Mouse (Mus musculus): ENCODE measurements around the gene BC052040. TPM values are rescaled to one million over a fixed set of nuclear protein-coding genes. Genes with fewer than 3 reads are reported as not detected.

Gene BC052040
- polyA plus RNA-seq, 1 experiment = 4.5 TPM

DNA sequence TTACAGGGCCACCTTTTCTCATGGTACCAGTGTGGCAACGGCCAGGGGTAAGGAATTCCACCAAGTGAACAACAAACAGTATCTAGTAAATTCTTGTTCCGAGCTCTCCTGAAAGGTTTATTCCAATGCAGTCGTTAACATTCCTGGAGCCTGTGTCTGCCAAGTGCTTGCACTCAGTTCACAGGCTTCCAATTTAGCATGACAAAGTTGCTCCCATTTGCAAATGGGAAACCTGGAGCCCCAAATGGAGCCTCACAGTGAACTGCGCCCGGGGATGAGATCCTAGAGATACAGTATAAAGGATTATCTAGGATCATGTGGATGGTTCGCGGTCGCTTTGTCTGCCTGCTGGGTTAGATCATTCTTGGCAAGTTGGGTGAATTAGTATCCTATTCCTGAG, 141.9 kb downstream of the BC052040 start:
- Histone ChIP-seq H3K79me3 (ENCODE audit: low read depth) (no peaks in the 10 kb centered on the region), H3K36me3 (ENCODE audit: control insufficient read depth, insufficient read depth) (peaks cover 8% of the 10 kb centered on the region), H3K4me3 (ENCODE audit: insufficient read depth, poor library complexity, severe bottlenecking) (no peak overlapping the region), H3K79me2 (ENCODE audit: control insufficient read depth, insufficient read depth) (no peaks in the 10 kb centered on the region), H3K27me3 (ENCODE audit: control insufficient read depth, insufficient read depth, insufficient read length) (no peaks in the 10 kb centered on the region), H3ac (ENCODE audit: control insufficient read depth, insufficient read length, low read depth) (no peak overlapping the region)
- TF ChIP-seq CTCF (IDR thresholded peaks at IDR 0.05; ENCODE audit: control insufficient read depth, insufficient read depth, insufficient read length) = no peak
- no peak for TF ChIP-seq USF1 (IDR thresholded peaks at IDR 0.05; ENCODE audit: low read depth)
- TF ChIP-seq FOSL1 (IDR thresholded peaks at IDR 0.05; ENCODE audit: insufficient read depth, low read length, poor library complexity, severe bottlenecking) = no peak
- TF ChIP-seq MYOD1 (IDR thresholded peaks at IDR 0.05; ENCODE audit: control insufficient read depth, insufficient read length, low read depth) = no peak
- no peak for TF ChIP-seq MYOG (IDR thresholded peaks at IDR 0.05; ENCODE audit: control insufficient read depth, extremely low read depth, insufficient read length)
- no peak for TF ChIP-seq CEBPB (IDR thresholded peaks at IDR 0.05; ENCODE audit: low read depth)
- TF ChIP-seq MAX (IDR thresholded peaks at IDR 0.05) = no peak

DNA sequence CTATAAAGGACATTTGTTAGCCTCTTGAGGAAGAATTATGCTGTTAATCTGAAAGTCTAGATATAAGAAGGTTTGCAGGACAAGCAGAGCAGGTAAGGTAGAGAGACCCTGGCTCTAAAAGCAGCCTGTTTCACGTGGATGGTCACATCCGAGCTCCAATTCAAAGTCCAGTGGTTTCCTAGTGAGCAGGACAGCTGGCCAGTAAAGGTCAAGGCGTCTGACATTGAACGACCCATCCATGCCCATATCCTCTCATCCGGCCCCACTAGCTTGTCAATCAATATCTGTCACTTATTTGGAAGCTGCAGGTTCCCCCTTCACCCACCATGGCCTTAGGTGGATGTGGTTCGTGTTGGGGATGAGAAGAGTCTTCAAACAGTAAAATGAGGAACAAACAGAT, 142.7 kb downstream of the BC052040 start:
- no peaks in the 10 kb centered on the region for H3K27me3 ChIP-seq (ENCODE audit: control insufficient read depth, insufficient read depth, insufficient read length)
- no peak overlapping the region for H3K4me3 ChIP-seq (ENCODE audit: insufficient read depth, poor library complexity, severe bottlenecking)
- no peaks in the 10 kb centered on the region for H3K79me2 ChIP-seq (ENCODE audit: control insufficient read depth, insufficient read depth)
- no peak overlapping the region for H3ac ChIP-seq (ENCODE audit: control insufficient read depth, insufficient read length, low read depth)
- H3K36me3 ChIP-seq (ENCODE audit: control insufficient read depth, insufficient read depth) = peaks cover 7% of the 10 kb centered on the region
- TF ChIP-seq USF1 (IDR thresholded peaks at IDR 0.05; ENCODE audit: low read depth) (no peak), FOSL1 (IDR thresholded peaks at IDR 0.05; ENCODE audit: insufficient read depth, low read length, poor library complexity, severe bottlenecking) (no peak), MYOD1 (IDR thresholded peaks at IDR 0.05; ENCODE audit: control insufficient read depth, insufficient read length, low read depth) (no peak), CEBPB (IDR thresholded peaks at IDR 0.05; ENCODE audit: low read depth) (no peak), MYOG (IDR thresholded peaks at IDR 0.05; ENCODE audit: control insufficient read depth, extremely low read depth, insufficient read length) (no peak), CTCF (IDR thresholded peaks at IDR 0.05; ENCODE audit: control insufficient read depth, insufficient read depth, insufficient read length) (no peak), MAX (IDR thresholded peaks at IDR 0.05) (no peak)
- no peaks in the 10 kb centered on the region for H3K79me3 ChIP-seq (ENCODE audit: low read depth)

DNA sequence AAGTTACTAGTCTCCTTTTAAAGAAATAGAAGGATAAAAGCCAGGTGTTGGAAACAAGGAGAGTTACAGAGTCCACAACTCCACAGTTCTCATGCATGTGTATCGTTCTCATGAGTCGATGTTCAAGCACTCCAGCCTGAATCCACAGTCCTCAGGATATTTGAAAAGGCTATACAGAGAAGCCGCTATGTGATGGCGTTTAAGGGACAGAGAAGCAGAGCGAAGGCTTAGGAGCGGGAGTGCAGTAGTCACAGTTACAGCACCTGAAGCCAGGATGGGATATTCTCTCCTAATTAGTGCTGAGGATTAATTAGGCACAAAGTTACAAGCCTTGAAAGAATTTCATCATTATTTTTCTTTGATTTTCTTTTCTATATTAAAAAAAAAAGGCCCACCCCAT, 143.2 kb downstream of the BC052040 start:
- H3K4me3 ChIP-seq (ENCODE audit: insufficient read depth, poor library complexity, severe bottlenecking) = no peak overlapping the region
- H3K79me2 ChIP-seq (ENCODE audit: control insufficient read depth, insufficient read depth) = no peaks in the 10 kb centered on the region
- peaks cover 2% of the 10 kb centered on the region for H3K36me3 ChIP-seq (ENCODE audit: control insufficient read depth, insufficient read depth)
- TF ChIP-seq MYOG (IDR thresholded peaks at IDR 0.05; ENCODE audit: control insufficient read depth, extremely low read depth, insufficient read length) = no peak
- no peaks in the 10 kb centered on the region for H3K79me3 ChIP-seq (ENCODE audit: low read depth)
- H3ac ChIP-seq (ENCODE audit: control insufficient read depth, insufficient read length, low read depth) = no peak overlapping the region
- no peaks in the 10 kb centered on the region for H3K27me3 ChIP-seq (ENCODE audit: control insufficient read depth, insufficient read depth, insufficient read length)

DNA sequence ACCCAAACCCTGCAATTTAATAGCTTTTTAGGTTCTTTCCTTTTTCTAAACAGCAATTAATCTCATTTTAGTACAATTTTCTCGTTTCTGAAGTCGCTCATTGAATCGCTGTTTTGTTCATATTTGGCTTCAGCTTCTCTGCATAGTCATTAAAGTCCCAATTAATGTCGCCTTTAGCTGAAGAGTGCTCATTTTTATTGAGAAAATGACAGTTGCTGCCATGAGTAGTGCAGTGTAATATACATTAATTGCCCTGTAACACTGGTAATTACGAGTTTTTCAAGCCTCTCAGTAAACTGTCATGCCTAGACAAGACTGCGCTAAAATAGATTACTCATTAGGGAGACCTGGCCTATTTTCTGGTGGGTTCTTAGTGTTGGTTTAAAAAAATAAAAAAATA, 144.0 kb downstream of the BC052040 start:
- no peaks in the 10 kb centered on the region for H3K27me3 ChIP-seq (ENCODE audit: control insufficient read depth, insufficient read depth, insufficient read length)
- no peak overlapping the region for H3ac ChIP-seq (ENCODE audit: control insufficient read depth, insufficient read length, low read depth)
- H3K36me3 ChIP-seq (ENCODE audit: control insufficient read depth, insufficient read depth) = no peaks in the 10 kb centered on the region
- TF ChIP-seq USF1 (IDR thresholded peaks at IDR 0.05; ENCODE audit: low read depth) (no peak), FOSL1 (IDR thresholded peaks at IDR 0.05; ENCODE audit: insufficient read depth, low read length, poor library complexity, severe bottlenecking) (no peak), MAX (IDR thresholded peaks at IDR 0.05) (no peak), CTCF (IDR thresholded peaks at IDR 0.05; ENCODE audit: control insufficient read depth, insufficient read depth, insufficient read length) (no peak), MYOG (IDR thresholded peaks at IDR 0.05; ENCODE audit: control insufficient read depth, extremely low read depth, insufficient read length) (no peak), CEBPB (IDR thresholded peaks at IDR 0.05; ENCODE audit: low read depth) (no peak), MYOD1 (IDR thresholded peaks at IDR 0.05; ENCODE audit: control insufficient read depth, insufficient read length, low read depth) (no peak)
- H3K79me3 ChIP-seq (ENCODE audit: low read depth) = no peaks in the 10 kb centered on the region
- H3K4me3 ChIP-seq (ENCODE audit: insufficient read depth, poor library complexity, severe bottlenecking) = no peak overlapping the region
- H3K79me2 ChIP-seq (ENCODE audit: control insufficient read depth, insufficient read depth) = no peaks in the 10 kb centered on the region

DNA sequence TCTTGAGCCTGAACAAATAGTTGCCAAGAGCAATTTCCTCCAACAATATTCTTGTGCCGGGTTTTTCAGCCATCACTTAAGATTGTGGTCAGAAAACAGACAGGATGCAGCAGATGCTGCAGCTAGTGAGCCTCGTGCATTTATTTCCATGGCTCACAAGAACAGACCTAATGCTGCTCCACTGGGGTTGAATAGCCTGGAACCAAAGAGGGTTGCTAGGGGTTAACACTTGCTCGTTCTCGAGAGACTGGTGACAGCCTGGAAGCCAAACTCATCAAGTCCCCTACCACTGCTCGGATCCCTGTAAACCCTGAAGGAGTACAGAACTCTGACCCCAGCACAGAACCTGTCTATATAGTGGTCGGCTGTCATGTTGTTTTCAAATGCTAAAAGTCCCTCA, 144.4 kb downstream of the BC052040 start:
- TF ChIP-seq FOSL1 (IDR thresholded peaks at IDR 0.05; ENCODE audit: insufficient read depth, low read length, poor library complexity, severe bottlenecking) (no peak), CTCF (IDR thresholded peaks at IDR 0.05; ENCODE audit: control insufficient read depth, insufficient read depth, insufficient read length) (no peak)
- Histone ChIP-seq H3K79me3 (ENCODE audit: low read depth) (no peaks in the 10 kb centered on the region), H3K36me3 (ENCODE audit: control insufficient read depth, insufficient read depth) (no peaks in the 10 kb centered on the region), H3K27me3 (ENCODE audit: control insufficient read depth, insufficient read depth, insufficient read length) (no peaks in the 10 kb centered on the region), H3ac (ENCODE audit: control insufficient read depth, insufficient read length, low read depth) (no peak overlapping the region), H3K79me2 (ENCODE audit: control insufficient read depth, insufficient read depth) (no peaks in the 10 kb centered on the region), H3K4me3 (ENCODE audit: insufficient read depth, poor library complexity, severe bottlenecking) (no peak overlapping the region)

DNA sequence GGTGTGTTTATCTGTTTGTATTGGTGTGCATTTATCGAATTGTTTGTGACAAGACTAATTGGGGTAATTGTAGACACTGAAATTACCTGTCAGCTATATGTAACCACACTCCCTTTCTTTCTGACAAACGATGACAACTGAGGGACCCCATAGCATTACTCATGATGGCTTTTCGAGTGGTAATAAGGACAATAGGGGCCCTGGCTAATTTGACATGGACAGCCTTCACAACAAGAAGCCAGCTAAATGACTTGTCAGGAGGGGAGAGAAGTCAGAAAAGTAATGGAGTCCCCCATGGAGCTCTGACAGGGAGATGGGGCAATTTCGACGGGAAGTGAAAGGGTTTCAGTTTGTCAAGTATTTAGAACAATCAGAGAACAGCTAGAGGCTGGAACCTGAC, 145.3 kb downstream of the BC052040 start:
- TF ChIP-seq FOSL1 (IDR thresholded peaks at IDR 0.05; ENCODE audit: insufficient read depth, low read length, poor library complexity, severe bottlenecking) (no peak), MYOG (IDR thresholded peaks at IDR 0.05; ENCODE audit: control insufficient read depth, extremely low read depth, insufficient read length) (no peak), CEBPB (IDR thresholded peaks at IDR 0.05; ENCODE audit: low read depth) (no peak), CTCF (IDR thresholded peaks at IDR 0.05; ENCODE audit: control insufficient read depth, insufficient read depth, insufficient read length) (no peak), USF1 (IDR thresholded peaks at IDR 0.05; ENCODE audit: low read depth) (no peak), MAX (IDR thresholded peaks at IDR 0.05) (no peak), MYOD1 (IDR thresholded peaks at IDR 0.05; ENCODE audit: control insufficient read depth, insufficient read length, low read depth) (no peak)
- H3K4me3 ChIP-seq (ENCODE audit: insufficient read depth, poor library complexity, severe bottlenecking) = no peak overlapping the region
- H3K79me2 ChIP-seq (ENCODE audit: control insufficient read depth, insufficient read depth) = no peaks in the 10 kb centered on the region
- H3K27me3 ChIP-seq (ENCODE audit: control insufficient read depth, insufficient read depth, insufficient read length) = no peaks in the 10 kb centered on the region
- H3ac ChIP-seq (ENCODE audit: control insufficient read depth, insufficient read length, low read depth) = no peak overlapping the region
- no peaks in the 10 kb centered on the region for H3K36me3 ChIP-seq (ENCODE audit: control insufficient read depth, insufficient read depth)
- H3K79me3 ChIP-seq (ENCODE audit: low read depth) = no peaks in the 10 kb centered on the region
